Mouse (Mus musculus) intestine, postnatal 0 days (tissue): ENCODE measurements around the gene Arhgef3. TPM values are rescaled to one million over a fixed set of nuclear protein-coding genes. Genes with fewer than 3 reads are reported as not detected.

Source experiments
- ATAC-seq: fragments of 200-750 bp; cut with Nextera tagmentation; 2 replicates; pipeline ENCODE4 v1.8.0; 2017; ENCODE audit warnings: mild to moderate bottlenecking, moderate TSS enrichment, moderate library complexity
- H3K27ac ChIP-seq: fragments of 300-500 bp; sonication (generic); 2 replicates; pipeline ENCODE4 v1.5.1; 2014; ENCODE audit warnings: mild to moderate bottlenecking, low read depth, low read length, moderate library complexity
- H3K27me3 ChIP-seq: fragments of 300-500 bp; sonication (generic); replicated peaks from 2 replicates; pipeline ENCODE4 v1.6.1; 2014; ENCODE audit warnings: low read length, mixed read lengths; ENCODE audit not compliant: control insufficient read depth, insufficient read depth
- H3K36me3 ChIP-seq: fragments of 300-500 bp; sonication (generic); 2 replicates; pipeline ENCODE4 v1.6.1; 2014; ENCODE audit warnings: mild to moderate bottlenecking, moderate library complexity; ENCODE audit not compliant: control insufficient read depth, insufficient read depth
- H3K4me1 ChIP-seq: fragments of 300-500 bp; sonication (generic); replicated peaks from 2 replicates; pipeline ENCODE4 v1.6.1; 2014; ENCODE audit warnings: antibody characterized with exemption, low read length, mixed read lengths; ENCODE audit not compliant: control insufficient read depth, insufficient read depth
- H3K4me2 ChIP-seq: fragments of 300-500 bp; sonication (generic); replicated peaks from 2 replicates; pipeline ENCODE4 v1.6.1; 2014; ENCODE audit warnings: low read depth, mild to moderate bottlenecking, moderate library complexity
- H3K4me3 ChIP-seq: fragments of 300-500 bp; sonication (generic); 2 replicates; pipeline ENCODE4 v1.5.1; 2014; ENCODE audit warnings: low read depth, low read length
- H3K9ac ChIP-seq: fragments of 300-500 bp; sonication (generic); 2 replicates; pipeline ENCODE4 v1.6.1; 2014; ENCODE audit warnings: mild to moderate bottlenecking, low read depth, low read length
- H3K9me3 ChIP-seq: fragments of 300-500 bp; sonication (generic); 2 replicates; pipeline ENCODE4 v1.6.1; 2016; ENCODE audit warnings: mixed run types; ENCODE audit not compliant: control insufficient read depth
- CTCF ChIP-seq: sonication (generic); IDR thresholded peaks from 2 replicates; pipeline ENCODE4 v1.5.1; 2016; ENCODE audit warnings: low read depth, mild to moderate bottlenecking, control low read depth, antibody characterized with exemption, moderate library complexity
- WGBS: fragments of 180-500 bp; shearing (Covaris S2); extraction: QIAGEN DNeasy Blood & Tissue Kit; methylation state at CpG from one replicate; pipeline ENCODE4 v1.1.7; 2014; 5-methylcytosine and 5-hydroxymethylcytosine counted together
- polyA plus RNA-seq: library from polyadenylated mRNA; unstranded; fragments of >200 nt; fragmentation: Nextera tagmentation; extraction: Ambion mirVana; gene quantifications from 2 replicates; pipeline ENCODE4 v1.2.1, GENCODE M21; 2015

Gene Arhgef3
- polyA plus RNA-seq, 1 experiment from 2014 or later, result 12.2 TPM

DNA sequence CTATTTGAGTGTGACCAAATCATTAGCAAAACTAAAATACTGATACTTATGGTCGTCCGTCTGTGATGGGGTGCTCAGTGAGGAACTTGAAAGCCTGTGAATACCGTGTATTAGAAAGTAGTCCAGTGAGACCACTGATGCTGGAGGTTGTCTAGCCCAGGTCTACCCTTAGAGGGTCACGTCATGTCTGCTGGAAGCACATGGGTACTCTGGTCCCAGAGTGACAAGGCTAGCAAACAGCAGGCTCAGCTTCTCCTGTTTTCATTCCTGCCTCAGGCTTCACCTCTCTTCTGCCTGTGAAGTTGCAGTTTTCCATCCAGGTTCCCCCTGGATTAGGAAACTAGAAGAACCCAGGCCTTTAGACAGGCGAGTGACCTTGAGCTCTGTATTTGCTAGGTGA is 233.0 kb downstream of the Arhgef3 start:
- no peak for ATAC-seq
- H3K4me1 ChIP-seq, result peaks cover 21% of the 10 kb centered on the region
- H3K4me2 ChIP-seq, result no peak overlapping the region
- TF ChIP-seq CTCF, result no peak
- no peaks in the 10 kb centered on the region for H3K9me3 ChIP-seq
- no peak overlapping the region for H3K9ac ChIP-seq
- H3K36me3 ChIP-seq, result no peaks in the 10 kb centered on the region
- H3K27me3 ChIP-seq, result no peaks in the 10 kb centered on the region
- WGBS, result 86% methylated on average over 5 of the region's 5 CpGs
- no peak overlapping the region for H3K4me3 ChIP-seq
- no peak overlapping the region for H3K27ac ChIP-seq

DNA sequence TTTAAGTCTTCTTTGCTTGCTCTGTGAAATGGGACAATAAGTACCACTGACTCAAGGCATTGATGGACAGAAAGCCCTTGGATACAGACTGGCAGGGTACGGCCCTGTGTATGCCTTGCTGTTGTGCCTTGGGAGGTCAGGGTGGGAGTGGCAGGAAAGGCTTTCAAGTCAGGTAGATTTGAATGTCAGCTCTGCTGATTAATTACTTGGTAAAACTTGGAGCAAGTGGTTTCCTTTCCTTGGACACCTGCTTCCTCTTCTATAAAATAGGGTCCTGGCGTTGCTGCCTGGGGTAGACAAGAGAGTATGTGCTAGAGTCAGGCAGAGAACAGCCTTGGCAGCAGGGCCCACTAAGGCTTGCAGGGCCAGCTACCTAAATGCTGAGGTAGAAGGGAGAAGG is 233.4 kb downstream of the Arhgef3 start:
- Histone ChIP-seq H3K36me3 (no peaks in the 10 kb centered on the region), H3K4me3 (no peak overlapping the region), H3K27me3 (no peaks in the 10 kb centered on the region), H3K9ac (no peak overlapping the region), H3K4me2 (no peak overlapping the region), H3K9me3 (no peaks in the 10 kb centered on the region), H3K27ac (no peak overlapping the region), H3K4me1 (peaks cover 21% of the 10 kb centered on the region)
- TF ChIP-seq CTCF, result no peak
- no peak for ATAC-seq
- 78% methylated on average over 2 of the region's 2 CpGs for whole genome bisulfite sequencing

DNA sequence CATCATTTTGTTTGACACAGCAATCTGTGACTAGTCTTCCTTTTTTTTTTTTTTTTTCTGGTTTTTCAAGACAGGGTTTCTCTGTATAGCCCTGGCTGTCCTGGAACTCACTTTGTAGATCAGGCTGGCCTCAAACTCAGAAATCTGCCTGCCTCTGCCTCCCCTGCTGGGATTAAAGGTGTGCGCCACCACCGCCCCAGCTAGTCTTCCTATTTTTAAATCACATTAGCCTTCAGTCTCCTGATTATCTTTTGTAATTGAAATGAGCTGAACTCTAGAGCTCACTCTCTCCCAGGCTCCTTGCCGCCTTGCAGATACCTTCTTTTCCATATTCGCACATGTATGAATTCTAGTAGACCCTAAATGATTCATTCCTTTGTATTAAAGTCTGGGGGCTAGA is 234.0 kb downstream of the Arhgef3 start:
- TF ChIP-seq CTCF, result no peak
- no peak overlapping the region for H3K9ac ChIP-seq
- H3K4me3 ChIP-seq, result no peak overlapping the region
- no peak overlapping the region for H3K27ac ChIP-seq
- WGBS, result 95% methylated on average over 4 of the region's 4 CpGs
- H3K36me3 ChIP-seq, result no peaks in the 10 kb centered on the region
- H3K27me3 ChIP-seq, result no peaks in the 10 kb centered on the region
- no peak overlapping the region for H3K4me2 ChIP-seq
- peaks cover 21% of the 10 kb centered on the region for H3K4me1 ChIP-seq
- ATAC-seq, result no peak
- H3K9me3 ChIP-seq, result no peaks in the 10 kb centered on the region

- no peak for TF ChIP-seq CTCF
- no peak for ATAC-seq
- WGBS, result 75% methylated on average over 3 of the region's 3 CpGs
- Histone ChIP-seq H3K4me2 (no peak overlapping the region), H3K4me1 (peaks cover 21% of the 10 kb centered on the region), H3K9ac (no peak overlapping the region), H3K36me3 (no peaks in the 10 kb centered on the region), H3K27ac (no peak overlapping the region), H3K9me3 (no peaks in the 10 kb centered on the region), H3K4me3 (no peak overlapping the region), H3K27me3 (no peaks in the 10 kb centered on the region)
Observed at GRCm38 (mm10) chr14:27349120-27349519, 234.4 kb downstream of the Arhgef3 start.

- WGBS, result 63% methylated on average over 17 of the region's 17 CpGs
Observed at GRCm38 (mm10) chr14:27349828-27350729, 235.4 kb downstream of the Arhgef3 start.

DNA sequence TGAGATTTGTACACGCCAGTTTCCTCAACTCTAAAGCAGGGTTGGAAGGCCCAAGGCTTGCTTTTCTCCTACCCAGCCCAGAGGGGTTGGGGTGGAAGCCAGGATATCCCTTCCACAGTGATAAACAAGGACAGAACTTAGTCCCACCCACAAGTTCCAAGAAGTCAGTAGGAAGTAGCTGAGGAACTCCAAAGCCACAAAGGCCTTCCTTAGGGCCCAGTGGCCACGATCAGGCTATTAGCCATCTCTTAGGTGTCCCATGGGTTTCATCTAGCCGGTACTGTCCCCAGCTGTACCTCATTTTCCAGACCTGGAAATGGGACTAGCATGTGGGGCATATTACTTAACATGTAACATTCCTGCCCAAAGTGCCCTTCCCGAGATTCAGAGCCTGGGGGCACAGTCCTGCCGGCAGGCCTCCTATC is 236.4 kb downstream of the Arhgef3 start:
- no peaks in the 10 kb centered on the region for H3K36me3 ChIP-seq

More at GRCm38 (mm10) chr14:27349828-27350729, 235.4 kb downstream of the Arhgef3 start:
- Histone ChIP-seq H3K27ac (peak overlapping the region; percentile 55; the same call in 1 of the 2 replicates), H3K36me3 (no peaks in the 10 kb centered on the region), H3K4me1 (peaks cover 18% of the 10 kb centered on the region), H3K9ac (no peak overlapping the region), H3K4me3 (no peak overlapping the region), H3K9me3 (no peaks in the 10 kb centered on the region), H3K4me2 (no peak overlapping the region), H3K27me3 (no peaks in the 10 kb centered on the region)
- TF ChIP-seq CTCF, result no peak
- 0 out of 2 replicates have a peak, but pooled peaks have one; percentile 39 for ATAC-seq

More for the DNA sequence above, 236.4 kb downstream of the Arhgef3 start:
- peak overlapping the region; percentile 55 for H3K27ac ChIP-seq
- no peak overlapping the region for H3K4me3 ChIP-seq
- no peak overlapping the region for H3K4me2 ChIP-seq
- H3K9ac ChIP-seq, result no peak overlapping the region
- ATAC-seq, result no peak
- 62% methylated on average over 5 of the region's 5 CpGs for WGBS
- H3K4me1 ChIP-seq, result peaks cover 16% of the 10 kb centered on the region
- H3K27me3 ChIP-seq, result no peaks in the 10 kb centered on the region
- no peaks in the 10 kb centered on the region for H3K9me3 ChIP-seq
- no peak for TF ChIP-seq CTCF
